Mouse (Mus musculus) large intestine, adult 2 months (tissue): ENCODE measurements around the gene Spin1. TPM values are rescaled to one million over a fixed set of nuclear protein-coding genes. Genes with fewer than 3 reads are reported as not detected.

Source experiments
- DNase-seq: peaks from one replicate; pipeline ENCODE4 v3.0.0-alpha.2; 2012; ENCODE audit warnings: low read depth, low spot score
- WGBS: fragments of 180-500 bp; shearing (Covaris S2); methylation state at CpG from one replicate; pipeline ENCODE4 v1.1.7; 2018; 5-methylcytosine and 5-hydroxymethylcytosine counted together
- polyA plus RNA-seq: library from polyadenylated mRNA; depleted of rRNA; stranded (reverse); fragments of >200 nt; gene quantifications from 2 replicates; pipeline ENCODE4 v1.2.3, GENCODE M21; 2012; rRNA removed

Gene Spin1
- polyA plus RNA-seq, 1 experiment, result 17.6 TPM

DNA sequence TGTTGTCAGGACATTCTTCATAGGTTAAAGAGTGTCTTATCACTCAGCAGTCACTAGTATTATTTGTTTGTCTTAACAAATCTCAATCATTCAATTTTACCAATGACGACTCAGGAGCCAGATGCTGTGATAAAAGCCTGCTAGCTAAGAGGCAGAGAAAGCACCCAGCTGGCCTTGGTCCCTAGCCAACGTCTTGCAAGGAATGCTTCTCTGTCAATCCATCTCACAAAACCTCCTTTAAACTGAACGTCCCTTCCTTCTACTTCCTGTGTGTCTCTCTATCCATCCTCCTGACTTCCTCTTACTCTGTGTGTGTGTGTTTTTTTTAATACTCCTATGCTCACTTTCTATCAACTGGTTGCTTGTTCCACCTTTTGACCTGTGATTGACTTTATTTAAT, 78.7 kb downstream of the Spin1 start:
- 30% methylated on average over 3 of the region's 3 CpGs for WGBS
- no peak for DNase-seq

DNA sequence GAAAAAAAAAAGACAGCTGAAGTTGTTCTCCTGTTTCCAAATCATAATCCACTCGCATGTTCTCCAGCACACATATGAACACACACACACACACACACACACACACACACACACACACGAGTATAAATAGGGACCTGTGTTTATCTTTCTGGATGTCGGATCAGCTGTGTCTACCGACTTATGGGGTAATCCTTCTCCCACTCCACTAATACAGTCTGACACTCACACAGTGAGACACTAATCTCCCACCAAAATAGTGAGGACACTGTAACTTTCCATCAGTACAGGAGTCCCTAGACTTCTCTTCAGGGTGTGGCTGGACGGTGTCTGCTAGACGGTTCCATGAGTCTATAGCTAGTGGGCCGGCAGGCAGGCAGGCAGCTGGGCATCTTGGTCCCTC, 81.6 kb downstream of the Spin1 start:
- WGBS, result 62% methylated on average over 7 of the region's 7 CpGs
- DNase-seq, result no peak

DNA sequence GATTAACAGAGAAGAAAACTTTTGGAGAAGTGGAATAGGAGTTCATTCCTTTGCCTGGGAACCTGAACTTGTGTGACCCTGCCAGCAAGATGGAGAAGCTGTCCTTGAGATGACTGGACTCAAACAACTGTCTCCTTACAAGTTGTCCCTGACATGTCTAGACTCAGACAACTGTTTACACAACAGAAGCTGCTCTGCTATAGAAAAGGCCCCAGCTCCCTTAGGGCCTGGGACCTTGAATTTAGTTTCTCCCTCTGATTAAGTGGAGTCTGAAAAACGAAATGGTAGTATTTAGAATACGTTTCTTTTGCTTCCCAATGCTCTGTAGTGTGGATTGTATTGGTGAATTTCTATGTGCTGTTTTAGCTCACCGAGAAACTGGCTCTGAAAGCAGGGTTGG, 84.2 kb downstream of the Spin1 start:
- no peak for DNase-seq
- 73% methylated on average over 3 of the region's 3 CpGs for WGBS

DNA sequence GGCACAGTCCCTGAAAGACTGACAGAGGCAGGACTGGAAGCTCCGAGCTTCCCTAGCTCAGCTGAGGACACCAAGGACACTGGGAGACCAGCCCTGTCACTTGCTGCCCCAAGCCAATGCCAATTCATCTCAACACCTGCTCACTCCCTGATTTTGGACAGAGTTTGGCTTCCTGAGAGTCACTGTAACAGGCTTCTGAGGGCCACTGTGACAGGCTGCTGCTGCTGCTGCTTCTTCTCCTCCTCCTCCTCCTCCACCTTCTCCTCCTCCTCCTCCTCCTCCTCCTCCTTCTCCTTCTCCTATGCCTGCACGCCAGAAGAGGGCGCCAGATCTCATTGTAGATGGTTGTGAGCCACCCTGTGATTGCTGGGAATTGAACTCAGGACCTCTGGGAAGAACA, 89.7 kb downstream of the Spin1 start:
- WGBS, result 74% methylated on average over 3 of the region's 3 CpGs
- no peak for DNase-seq

DNA sequence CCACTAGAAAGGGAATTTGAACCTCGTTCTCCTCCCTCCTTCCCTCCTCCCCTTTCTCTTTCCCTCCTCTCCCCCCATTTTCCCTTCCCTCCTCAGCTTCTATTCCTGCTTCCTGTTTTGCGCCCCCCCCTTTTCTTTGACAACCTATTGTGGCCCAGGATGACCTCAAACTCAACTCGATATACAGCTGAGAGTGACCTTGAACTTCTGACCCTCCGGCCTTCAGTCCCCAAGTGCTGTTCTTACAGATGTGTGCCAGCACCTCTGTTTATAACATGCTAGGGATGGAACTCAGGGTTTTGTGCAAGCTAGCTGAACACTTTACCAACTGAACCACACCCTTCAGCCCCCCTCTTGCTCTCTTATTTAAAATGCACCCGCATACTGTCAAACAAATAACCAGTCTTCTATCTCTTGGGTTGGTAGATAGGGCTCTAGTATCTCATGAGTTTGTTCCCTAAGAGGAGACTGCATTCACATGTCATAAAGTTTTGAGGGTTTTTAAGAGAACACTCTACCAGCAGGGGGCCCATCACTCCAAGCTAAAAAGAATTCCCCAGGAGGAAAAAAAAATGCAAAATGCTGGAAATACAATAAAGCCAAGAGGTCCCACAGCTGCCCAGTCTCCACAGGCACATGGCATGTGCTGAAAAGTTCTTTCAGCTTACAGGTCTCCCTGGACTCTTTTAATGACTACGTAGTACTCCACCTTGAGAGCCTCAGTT, 90.9 kb downstream of the Spin1 start:
- WGBS, result 67% methylated on average over 6 of the region's 6 CpGs
- no peak for DNase-seq

DNA sequence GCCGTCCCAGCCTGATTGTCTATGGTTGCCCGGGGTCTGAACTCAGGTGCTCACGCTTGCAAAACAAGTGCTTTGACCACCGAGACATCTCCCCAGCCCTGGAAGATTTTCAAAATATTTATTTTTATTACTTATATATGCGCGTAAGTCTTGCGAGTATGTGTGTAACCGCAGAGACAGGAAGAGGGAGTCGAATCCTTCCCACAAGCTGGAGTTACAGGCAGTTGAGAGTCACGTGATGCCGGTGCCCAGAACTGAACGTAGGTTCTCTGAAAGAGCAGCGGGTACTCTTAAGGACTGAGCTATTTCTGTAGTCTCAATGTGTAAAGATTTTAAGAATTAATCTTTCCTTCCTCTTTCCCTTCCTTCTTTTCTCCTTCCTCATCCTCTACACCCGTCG, 93.2 kb downstream of the Spin1 start:
- DNase-seq, result no peak
- 82% methylated on average over 15 of the region's 15 CpGs for WGBS

DNA sequence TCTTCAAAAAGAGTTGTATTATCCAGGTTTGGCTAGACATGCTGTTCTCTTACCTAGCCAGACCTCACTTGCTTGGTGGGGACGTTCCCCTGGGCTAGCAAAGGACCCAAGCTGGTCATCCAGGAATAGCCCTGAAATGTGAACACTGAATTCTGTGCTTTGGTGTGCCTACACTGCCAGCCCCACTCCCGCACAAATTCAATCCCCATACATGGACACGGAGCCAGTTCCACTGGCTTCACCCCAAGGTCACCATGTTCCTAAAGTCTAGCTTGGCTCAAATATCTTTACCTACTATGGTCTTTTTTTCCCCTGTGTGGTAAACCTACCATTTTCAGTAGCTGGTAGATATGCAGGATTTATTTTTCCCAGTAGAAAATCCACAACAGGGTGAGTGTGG, 97.0 kb downstream of the Spin1 start:
- DNase-seq, result no peak
- 66% methylated on average over 3 of the region's 3 CpGs for WGBS

DNA sequence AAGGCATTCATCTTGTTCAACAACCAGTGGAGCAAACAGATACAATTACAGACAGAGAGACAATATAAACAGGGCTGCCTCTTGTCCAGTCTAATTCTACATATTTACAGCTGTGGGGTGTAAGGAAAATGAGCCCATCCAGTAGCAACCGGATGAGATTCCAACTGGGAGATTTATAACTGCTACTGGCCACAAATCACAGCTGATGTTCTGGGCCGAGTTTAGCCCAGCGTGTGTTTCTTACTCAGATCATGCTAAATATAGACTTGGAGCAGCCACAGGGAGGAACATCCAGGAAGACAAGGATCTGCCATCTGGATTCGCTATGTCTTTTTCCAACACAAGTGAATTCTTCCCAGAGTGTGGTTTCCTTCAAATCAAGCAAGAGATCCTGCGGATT, 97.5 kb downstream of the Spin1 start:
- WGBS, result 64% methylated on average over 5 of the region's 5 CpGs
- no peak for DNase-seq

Other genes with a start within 250 kb of the Spin1 start
- gene Nxnl2, start 70.1 kb downstream of the Spin1 start, polyA plus RNA-seq, result 1.3 and 1.7 TPM in 2 replicates